Mouse (Mus musculus): ENCODE measurements around the gene Rrnad1. TPM values are rescaled to one million over a fixed set of nuclear protein-coding genes. Genes with fewer than 3 reads are reported as not detected.
A peak's percentile ranks its signal among the peaks of the same experiment; 100 is the strongest.

Rrnad1 gene
- polyA plus RNA-seq, 1 experiment from 2014 or later = 6.1 TPM

GRCm38 (mm10) chr3:87927452-87927851 lies 3.1 kb downstream of the Rrnad1 start:
- H3K27ac ChIP-seq (ENCODE audit: low read depth, low read length) = no peak overlapping the region
- 93% methylated on average over 5 of the region's 5 CpGs for WGBS
- H3K4me2 ChIP-seq (replicated peaks; ENCODE audit: low read depth) = no peak overlapping the region
- no peaks in the 10 kb centered on the region for H3K9me3 ChIP-seq (ENCODE audit: control insufficient read depth)
- TF ChIP-seq CTCF (IDR thresholded peaks at IDR 0.05; ENCODE audit: low read depth) = no peak
- H3K27me3 ChIP-seq (replicated peaks; ENCODE audit: control insufficient read depth, insufficient read depth, low read length) = no peaks in the 10 kb centered on the region
- peaks cover 55% of the 10 kb centered on the region for H3K36me3 ChIP-seq (ENCODE audit: control insufficient read depth, insufficient read depth)
- ATAC-seq = no peak
- H3K4me3 ChIP-seq (ENCODE audit: low read depth, low read length) = no peak overlapping the region
- H3K9ac ChIP-seq (ENCODE audit: low read depth, low read length) = no peak overlapping the region
- no peaks in the 10 kb centered on the region; the same call in 1 of the 2 replicates for H3K4me1 ChIP-seq (replicated peaks; ENCODE audit: control insufficient read depth, insufficient read depth, low read length)

GRCm38 (mm10) chr3:87924996-87925395 lies 5.5 kb downstream of the Rrnad1 start:
- no peaks in the 10 kb centered on the region for H3K4me1 ChIP-seq (replicated peaks; ENCODE audit: control insufficient read depth, insufficient read depth, low read length)
- no peak overlapping the region for H3K4me2 ChIP-seq (replicated peaks; ENCODE audit: low read depth)
- no peak for ATAC-seq
- H3K36me3 ChIP-seq (ENCODE audit: control insufficient read depth, insufficient read depth) = peaks cover 59% of the 10 kb centered on the region
- no peak overlapping the region for H3K9ac ChIP-seq (ENCODE audit: low read depth, low read length)
- WGBS = 86% methylated on average over 7 of the region's 7 CpGs
- H3K27ac ChIP-seq (ENCODE audit: low read depth, low read length) = no peak overlapping the region
- no peak overlapping the region for H3K4me3 ChIP-seq (ENCODE audit: low read depth, low read length)
- H3K9me3 ChIP-seq (ENCODE audit: control insufficient read depth) = no peaks in the 10 kb centered on the region
- H3K27me3 ChIP-seq (replicated peaks; ENCODE audit: control insufficient read depth, insufficient read depth, low read length) = no peaks in the 10 kb centered on the region
- TF ChIP-seq CTCF (IDR thresholded peaks at IDR 0.05; ENCODE audit: low read depth) = no peak

DNA sequence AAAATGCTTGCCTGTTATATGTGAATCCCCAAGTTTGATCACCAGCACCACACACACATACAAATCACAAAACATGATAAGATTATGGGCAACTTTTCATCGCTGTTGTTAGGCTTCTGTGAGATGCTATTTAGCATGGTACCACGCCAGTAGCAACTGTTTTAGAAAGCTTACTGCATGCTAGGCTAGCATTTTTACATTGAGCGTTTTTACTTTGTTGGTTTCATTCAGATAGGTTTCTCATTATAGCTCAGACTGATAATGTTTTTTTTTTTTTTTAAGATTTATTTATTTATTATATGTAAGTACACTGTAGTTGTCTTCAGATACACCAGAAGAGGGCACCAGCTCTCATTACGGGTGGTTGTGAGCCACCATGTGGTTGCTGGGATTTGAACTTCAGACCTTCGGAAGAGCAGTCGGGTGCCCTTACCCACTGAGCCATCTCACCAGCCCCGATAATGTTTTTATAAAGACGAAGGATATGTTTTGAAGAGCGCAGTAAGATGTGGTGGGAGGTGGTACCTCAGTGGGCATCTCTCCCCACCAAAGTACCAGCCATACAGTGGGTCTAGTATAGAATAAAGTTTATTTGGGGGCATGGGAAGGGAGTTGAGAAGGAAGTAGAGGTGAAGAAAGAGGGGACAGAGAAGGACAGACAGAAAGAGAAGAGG lies 10.1 kb downstream of the Rrnad1 start:
- no peak for ATAC-seq
- no peaks in the 10 kb centered on the region for H3K9me3 ChIP-seq (ENCODE audit: control insufficient read depth)
- peaks cover 54% of the 10 kb centered on the region for H3K36me3 ChIP-seq (ENCODE audit: control insufficient read depth, insufficient read depth)
- H3K9ac ChIP-seq (ENCODE audit: low read depth, low read length) = no peak overlapping the region
- H3K4me3 ChIP-seq (ENCODE audit: low read depth, low read length) = peak overlapping the region; percentile 55
- WGBS = 57% methylated on average over 9 of the region's 9 CpGs
- no peaks in the 10 kb centered on the region for H3K27me3 ChIP-seq (replicated peaks; ENCODE audit: control insufficient read depth, insufficient read depth, low read length)
- H3K27ac ChIP-seq (ENCODE audit: low read depth, low read length) = no peak overlapping the region
- H3K4me1 ChIP-seq (replicated peaks; ENCODE audit: control insufficient read depth, insufficient read depth, low read length) = no peaks in the 10 kb centered on the region
- peak overlapping the region; percentile 66 for H3K4me2 ChIP-seq (replicated peaks; ENCODE audit: low read depth)
- TF ChIP-seq CTCF (IDR thresholded peaks at IDR 0.05; ENCODE audit: low read depth) = peak; percentile 49

GRCm38 (mm10) chr3:87919336-87920108 lies 11.0 kb downstream of the Rrnad1 start, which contains the start of gene Mrpl24:
Mrpl24 (plus strand) TSS chr3:87919506.
- Histone ChIP-seq H3K27ac (ENCODE audit: low read depth, low read length) (peak within 1 kb of the TSS; percentile 73), H3K4me1 (replicated peaks; ENCODE audit: control insufficient read depth, insufficient read depth, low read length) (no peaks in the 10 kb centered on the region), H3K9me3 (ENCODE audit: control insufficient read depth) (no peaks in the 10 kb centered on the region), H3K4me2 (replicated peaks; ENCODE audit: low read depth) (peak within 1 kb of the TSS; percentile 66), H3K27me3 (replicated peaks; ENCODE audit: control insufficient read depth, insufficient read depth, low read length) (no peaks in the 10 kb centered on the region), H3K9ac (ENCODE audit: low read depth, low read length) (peak within 1 kb of the TSS; percentile 50), H3K4me3 (ENCODE audit: low read depth, low read length) (peak within 1 kb of the TSS; percentile 55), H3K36me3 (ENCODE audit: control insufficient read depth, insufficient read depth) (peaks cover 54% of the 10 kb centered on the region)
- peak; percentile 83 for ATAC-seq
- WGBS = under 1% methylated on average over 30 of the region's 30 CpGs
- TF ChIP-seq CTCF (IDR thresholded peaks at IDR 0.05; ENCODE audit: low read depth) = no peak

GRCm38 (mm10) chr3:87918551-87918950 lies 12.0 kb downstream of the Rrnad1 start:
- Histone ChIP-seq H3K36me3 (ENCODE audit: control insufficient read depth, insufficient read depth) (peaks cover 54% of the 10 kb centered on the region), H3K27me3 (replicated peaks; ENCODE audit: control insufficient read depth, insufficient read depth, low read length) (no peaks in the 10 kb centered on the region), H3K9me3 (ENCODE audit: control insufficient read depth) (no peaks in the 10 kb centered on the region), H3K27ac (ENCODE audit: low read depth, low read length) (no peak overlapping the region), H3K4me1 (replicated peaks; ENCODE audit: control insufficient read depth, insufficient read depth, low read length) (no peaks in the 10 kb centered on the region), H3K4me2 (replicated peaks; ENCODE audit: low read depth) (peak overlapping the region; percentile 66; the same call in 1 of the 2 replicates), H3K4me3 (ENCODE audit: low read depth, low read length) (no peak overlapping the region), H3K9ac (ENCODE audit: low read depth, low read length) (no peak overlapping the region)
- no peak for TF ChIP-seq CTCF (IDR thresholded peaks at IDR 0.05; ENCODE audit: low read depth)
- no peak for ATAC-seq
- WGBS = 96% methylated on average over 1 of the region's 1 CpGs

DNA sequence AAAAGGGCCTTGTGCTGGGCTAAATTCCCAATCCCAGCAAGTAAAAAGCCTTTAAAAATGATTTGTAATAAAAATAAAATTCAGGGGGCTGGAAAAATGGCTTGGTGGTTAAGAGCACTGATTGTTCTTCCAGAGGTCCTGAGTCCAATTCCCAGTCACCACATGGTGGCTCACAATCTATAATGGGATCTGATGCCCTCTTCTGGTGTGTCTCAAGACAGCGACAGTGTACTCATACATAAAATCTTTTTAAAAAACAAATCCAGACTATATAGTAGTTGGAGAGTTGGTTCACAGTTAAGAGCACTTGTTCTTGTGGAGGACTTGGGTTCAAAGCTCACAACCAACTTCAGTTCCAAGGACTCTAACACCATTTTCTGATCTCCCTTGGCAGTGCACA lies 13.5 kb downstream of the Rrnad1 start:
- Histone ChIP-seq H3K4me3 (ENCODE audit: low read depth, low read length) (no peak overlapping the region), H3K27me3 (replicated peaks; ENCODE audit: control insufficient read depth, insufficient read depth, low read length) (no peaks in the 10 kb centered on the region), H3K4me1 (replicated peaks; ENCODE audit: control insufficient read depth, insufficient read depth, low read length) (no peaks in the 10 kb centered on the region), H3K9me3 (ENCODE audit: control insufficient read depth) (no peaks in the 10 kb centered on the region), H3K9ac (ENCODE audit: low read depth, low read length) (no peak overlapping the region), H3K27ac (ENCODE audit: low read depth, low read length) (no peak overlapping the region), H3K4me2 (replicated peaks; ENCODE audit: low read depth) (no peak overlapping the region), H3K36me3 (ENCODE audit: control insufficient read depth, insufficient read depth) (peaks cover 47% of the 10 kb centered on the region)
- WGBS = 91% methylated on average over 1 of the region's 1 CpGs
- 0 out of 2 replicates have a peak, but pooled peaks have one; percentile 5 for TF ChIP-seq CTCF (IDR thresholded peaks at IDR 0.05; ENCODE audit: low read depth)
- no peak for ATAC-seq

Measured in intestine, postnatal 0 days (tissue).